Mouse (Mus musculus) ovary, adult 18-20 months (tissue): ENCODE data around the gene Prr29.

Source experiments
- DNase-seq: peaks from one replicate; pipeline ENCODE4 v3.0.0; 2022; ENCODE audit warnings: low spot score, mixed read lengths

The Prr29 gene

GRCm38 (mm10) chr11:106410011-106410410 is 44.7 kb downstream of the Prr29 start:
- peak; percentile 61 for DNase-seq

GRCm38 (mm10) chr11:106410507-106410906 is 45.2 kb downstream of the Prr29 start:
- DNase-seq = no peak

- DNase-seq = no peak
Observed at GRCm38 (mm10) chr11:106411157-106411556, 45.9 kb downstream of the Prr29 start.

- no peak for DNase-seq
Observed at GRCm38 (mm10) chr11:106412641-106413360, 47.5 kb downstream of the Prr29 start.

- no peak for DNase-seq
Observed at GRCm38 (mm10) chr11:106416331-106416730, 51.1 kb downstream of the Prr29 start.

GRCm38 (mm10) chr11:106417860-106418259 is 52.6 kb downstream of the Prr29 start:
- DNase-seq = no peak

- DNase-seq = peak; percentile 53
Observed at GRCm38 (mm10) chr11:106418622-106419196, 53.4 kb downstream of the Prr29 start.

GRCm38 (mm10) chr11:106419262-106420102 is 54.2 kb downstream of the Prr29 start:
- no peak for DNase-seq

- DNase-seq = no peak
Observed at GRCm38 (mm10) chr11:106425201-106425600, 59.9 kb downstream of the Prr29 start.

GRCm38 (mm10) chr11:106426447-106426846 is 61.2 kb downstream of the Prr29 start:
- no peak for DNase-seq
